Mouse (Mus musculus): ENCODE data around the gene Rsrc1. TPM values are rescaled to one million over a fixed set of nuclear protein-coding genes. Genes with fewer than 3 reads are reported as not detected.

Rsrc1 gene
- polyA plus RNA-seq, 1 experiment from 2014 or later: 30.8 TPM

GRCm38 (mm10) chr3:67289482-67289881 is 308.3 kb downstream of the Rsrc1 start:
- Histone ChIP-seq H3K4me1 (replicated peaks; ENCODE audit: control insufficient read depth, insufficient read depth, low read length) (no peaks in the 10 kb centered on the region), H3K27me3 (ENCODE audit: control insufficient read depth, insufficient read depth, low read depth, low read length) (no peaks in the 10 kb centered on the region), H3K9me3 (ENCODE audit: control insufficient read depth, low read length) (no peaks in the 10 kb centered on the region), H3K4me2 (ENCODE audit: low read depth, low read length) (no peak overlapping the region), H3K27ac (ENCODE audit: low read length) (no peak overlapping the region), H3K36me3 (ENCODE audit: control insufficient read depth, insufficient read depth, low read length) (no peaks in the 10 kb centered on the region), H3K9ac (ENCODE audit: low read length) (no peak overlapping the region), H3K4me3 (ENCODE audit: low read length) (no peak overlapping the region)
- 71% methylated on average over 6 of the region's 6 CpGs for WGBS
- ATAC-seq (ENCODE audit: low read depth): no peak

GRCm38 (mm10) chr3:67308725-67309124 is 327.5 kb downstream of the Rsrc1 start:
- Histone ChIP-seq H3K27ac (ENCODE audit: low read length) (no peak overlapping the region), H3K4me1 (replicated peaks; ENCODE audit: control insufficient read depth, insufficient read depth, low read length) (no peaks in the 10 kb centered on the region), H3K27me3 (ENCODE audit: control insufficient read depth, insufficient read depth, low read depth, low read length) (no peaks in the 10 kb centered on the region), H3K9me3 (ENCODE audit: control insufficient read depth, low read length) (no peaks in the 10 kb centered on the region), H3K9ac (ENCODE audit: low read length) (no peak overlapping the region), H3K4me2 (ENCODE audit: low read depth, low read length) (no peak overlapping the region), H3K4me3 (ENCODE audit: low read length) (no peak overlapping the region), H3K36me3 (ENCODE audit: control insufficient read depth, insufficient read depth, low read length) (no peaks in the 10 kb centered on the region)
- WGBS: 83% methylated on average over 1 of the region's 2 CpGs
- no peak for ATAC-seq (ENCODE audit: low read depth)

- no peak overlapping the region for H3K9ac ChIP-seq (ENCODE audit: low read length)
- H3K4me3 ChIP-seq (ENCODE audit: low read length): no peak overlapping the region
- H3K4me1 ChIP-seq (replicated peaks; ENCODE audit: control insufficient read depth, insufficient read depth, low read length): no peaks in the 10 kb centered on the region
- ATAC-seq (ENCODE audit: low read depth): no peak
- H3K36me3 ChIP-seq (ENCODE audit: control insufficient read depth, insufficient read depth, low read length): no peaks in the 10 kb centered on the region
- H3K27me3 ChIP-seq (ENCODE audit: control insufficient read depth, insufficient read depth, low read depth, low read length): no peaks in the 10 kb centered on the region
- H3K4me2 ChIP-seq (ENCODE audit: low read depth, low read length): no peak overlapping the region
- no peak overlapping the region for H3K27ac ChIP-seq (ENCODE audit: low read length)
- 51% methylated on average over 7 of the region's 7 CpGs for WGBS
- H3K9me3 ChIP-seq (ENCODE audit: control insufficient read depth, low read length): no peaks in the 10 kb centered on the region
These were observed 328.6 kb downstream of the Rsrc1 start for GRCm38 (mm10) chr3:67309644-67310311.

- WGBS: 33% methylated on average over 2 of the region's 2 CpGs
- H3K9me3 ChIP-seq (ENCODE audit: control insufficient read depth, low read length): no peaks in the 10 kb centered on the region
- no peak for ATAC-seq (ENCODE audit: low read depth)
- H3K4me3 ChIP-seq (ENCODE audit: low read length): no peak overlapping the region
- no peaks in the 10 kb centered on the region for H3K27me3 ChIP-seq (ENCODE audit: control insufficient read depth, insufficient read depth, low read depth, low read length)
- H3K4me2 ChIP-seq (ENCODE audit: low read depth, low read length): no peak overlapping the region
- H3K4me1 ChIP-seq (replicated peaks; ENCODE audit: control insufficient read depth, insufficient read depth, low read length): no peaks in the 10 kb centered on the region
- no peak overlapping the region for H3K27ac ChIP-seq (ENCODE audit: low read length)
- no peak overlapping the region for H3K9ac ChIP-seq (ENCODE audit: low read length)
- no peaks in the 10 kb centered on the region for H3K36me3 ChIP-seq (ENCODE audit: control insufficient read depth, insufficient read depth, low read length)
These were observed 330.2 kb downstream of the Rsrc1 start for GRCm38 (mm10) chr3:67311436-67311835.

GRCm38 (mm10) chr3:67322422-67322821 is 341.2 kb downstream of the Rsrc1 start:
- Histone ChIP-seq H3K27me3 (ENCODE audit: control insufficient read depth, insufficient read depth, low read depth, low read length) (no peaks in the 10 kb centered on the region), H3K4me1 (replicated peaks; ENCODE audit: control insufficient read depth, insufficient read depth, low read length) (no peaks in the 10 kb centered on the region), H3K4me2 (ENCODE audit: low read depth, low read length) (no peak overlapping the region), H3K9me3 (ENCODE audit: control insufficient read depth, low read length) (no peaks in the 10 kb centered on the region), H3K9ac (ENCODE audit: low read length) (no peak overlapping the region), H3K4me3 (ENCODE audit: low read length) (no peak overlapping the region), H3K27ac (ENCODE audit: low read length) (no peak overlapping the region), H3K36me3 (ENCODE audit: control insufficient read depth, insufficient read depth, low read length) (no peaks in the 10 kb centered on the region)
- no peak for ATAC-seq (ENCODE audit: low read depth)
- 60% methylated on average over 4 of the region's 4 CpGs for WGBS

- no peak for ATAC-seq (ENCODE audit: low read depth)
- Histone ChIP-seq H3K4me3 (ENCODE audit: low read length) (no peak overlapping the region), H3K36me3 (ENCODE audit: control insufficient read depth, insufficient read depth, low read length) (no peaks in the 10 kb centered on the region), H3K27me3 (ENCODE audit: control insufficient read depth, insufficient read depth, low read depth, low read length) (no peaks in the 10 kb centered on the region), H3K4me1 (replicated peaks; ENCODE audit: control insufficient read depth, insufficient read depth, low read length) (no peaks in the 10 kb centered on the region), H3K9ac (ENCODE audit: low read length) (no peak overlapping the region), H3K27ac (ENCODE audit: low read length) (no peak overlapping the region), H3K4me2 (ENCODE audit: low read depth, low read length) (no peak overlapping the region), H3K9me3 (ENCODE audit: control insufficient read depth, low read length) (no peaks in the 10 kb centered on the region)
- WGBS: 34% methylated on average over 3 of the region's 3 CpGs
These were observed 358.4 kb downstream of the Rsrc1 start for GRCm38 (mm10) chr3:67339558-67339957.

GRCm38 (mm10) chr3:67340921-67341320 is 359.7 kb downstream of the Rsrc1 start:
- 66% methylated on average over 7 of the region's 7 CpGs for WGBS
- Histone ChIP-seq H3K4me2 (ENCODE audit: low read depth, low read length) (no peak overlapping the region), H3K9ac (ENCODE audit: low read length) (no peak overlapping the region), H3K4me1 (replicated peaks; ENCODE audit: control insufficient read depth, insufficient read depth, low read length) (no peaks in the 10 kb centered on the region), H3K27ac (ENCODE audit: low read length) (no peak overlapping the region), H3K36me3 (ENCODE audit: control insufficient read depth, insufficient read depth, low read length) (no peaks in the 10 kb centered on the region), H3K9me3 (ENCODE audit: control insufficient read depth, low read length) (no peaks in the 10 kb centered on the region), H3K27me3 (ENCODE audit: control insufficient read depth, insufficient read depth, low read depth, low read length) (no peaks in the 10 kb centered on the region), H3K4me3 (ENCODE audit: low read length) (no peak overlapping the region)
- no peak for ATAC-seq (ENCODE audit: low read depth)

- Histone ChIP-seq H3K4me3 (ENCODE audit: low read length) (no peak overlapping the region), H3K9ac (ENCODE audit: low read length) (no peak overlapping the region), H3K4me2 (ENCODE audit: low read depth, low read length) (no peak overlapping the region), H3K4me1 (replicated peaks; ENCODE audit: control insufficient read depth, insufficient read depth, low read length) (no peaks in the 10 kb centered on the region), H3K36me3 (ENCODE audit: control insufficient read depth, insufficient read depth, low read length) (no peaks in the 10 kb centered on the region), H3K27ac (ENCODE audit: low read length) (no peak overlapping the region), H3K27me3 (ENCODE audit: control insufficient read depth, insufficient read depth, low read depth, low read length) (no peaks in the 10 kb centered on the region), H3K9me3 (ENCODE audit: control insufficient read depth, low read length) (no peaks in the 10 kb centered on the region)
- ATAC-seq (ENCODE audit: low read depth): no peak
- WGBS: 57% methylated on average over 5 of the region's 5 CpGs
These were observed 361.9 kb downstream of the Rsrc1 start for GRCm38 (mm10) chr3:67343004-67343662.

- 4% methylated on average over 2 of the region's 2 CpGs for WGBS
- Histone ChIP-seq H3K9me3 (ENCODE audit: control insufficient read depth, low read length) (no peaks in the 10 kb centered on the region), H3K27ac (ENCODE audit: low read length) (no peak overlapping the region), H3K27me3 (ENCODE audit: control insufficient read depth, insufficient read depth, low read depth, low read length) (no peaks in the 10 kb centered on the region), H3K4me1 (replicated peaks; ENCODE audit: control insufficient read depth, insufficient read depth, low read length) (no peaks in the 10 kb centered on the region), H3K4me2 (ENCODE audit: low read depth, low read length) (no peak overlapping the region), H3K36me3 (ENCODE audit: control insufficient read depth, insufficient read depth, low read length) (no peaks in the 10 kb centered on the region), H3K4me3 (ENCODE audit: low read length) (no peak overlapping the region), H3K9ac (ENCODE audit: low read length) (no peak overlapping the region)
- no peak for ATAC-seq (ENCODE audit: low read depth)
These were observed 363.4 kb downstream of the Rsrc1 start for GRCm38 (mm10) chr3:67344599-67344998.

All from lung, embryonic 16.5 days (tissue).